16 mouse cellular contexts compared by ENCODE assay signal in genomic region chr4:108127516-108127915, GRCm38 (mm10). TPM values are rescaled to one million over a fixed set of nuclear protein-coding genes. Genes with fewer than 3 reads are reported as not detected.
"Had no signal": no experiment of that assay in that cellular context is flagged by ENCODE, and none has a peak within 500 bp of the region (broad histone marks: within the 10 kb centered on the region; RNA-seq: fewer than 3 reads in every experiment).

No protein-coding gene starts in this region.

- H3K27ac ChIP-seq: neural tube, embryonic 15.5 days; stomach, embryonic 15.5 days; stomach, postnatal 0 days had no signal

- H3K4me2 ChIP-seq: neural tube, embryonic 15.5 days; stomach, embryonic 15.5 days had no signal

- H3K9ac ChIP-seq: neural tube, embryonic 15.5 days; stomach, embryonic 15.5 days had no signal

- H3K27me3 ChIP-seq: neural tube, embryonic 15.5 days; stomach, embryonic 15.5 days had no signal

- H3K9me3 ChIP-seq: neural tube, embryonic 15.5 days; stomach, embryonic 15.5 days had no signal

- H3K36me3 ChIP-seq: neural tube, embryonic 15.5 days; stomach, embryonic 15.5 days had no signal

- H3K4me1 ChIP-seq: neural tube, embryonic 15.5 days; stomach, embryonic 15.5 days had no signal

- DNase-seq: retina, postnatal 1 day; right cerebral cortex, adult 18-20 months; right cerebral cortex, postnatal 14 days; right cerebral cortex, postnatal 25 days; right cerebral cortex, postnatal 4 days; spleen, adult 18-20 months; thymus, adult 18-20 months; thymus, adult 2 months; thymus, postnatal 14 days; thymus, postnatal 25 days; thymus, postnatal 36 days; thymus, postnatal 4 days had no signal

- H3K4me3 ChIP-seq: neural tube, embryonic 15.5 days; stomach, embryonic 15.5 days had no signal

RNA-seq across cellular contexts. Expression of gene Echdc2, which starts 37.7 kb away (rescaled TPM):
- total RNA-seq: neutrophil, adult 5-6 weeks had no signal
